Mouse (Mus musculus) layer of hippocampus, adult 2 months (tissue): ENCODE measurements around the gene Clrn3. TPM values are rescaled to one million over a fixed set of nuclear protein-coding genes. Genes with fewer than 3 reads are reported as not detected.
"Not testable (repeated sequence)": the region's sequence is repeated elsewhere in the genome, so short reads cannot be mapped to it uniquely, and the experiment has no call there.

ENCODE experiments used
- DNase-seq, 2 experiments: peaks; one replicate each; pipeline ENCODE4 v3.0.0; 2022; ENCODE audit warnings: low spot score in 2 of 2
- H3K27ac ChIP-seq: fragments of 200-600 bp; 2 replicates; pipeline ENCODE4 v1.8.1; 2022
- H3K4me3 ChIP-seq: fragments of 200-600 bp; 2 replicates; pipeline ENCODE4 v1.8.1; 2022; ENCODE audit warnings: mild to moderate bottlenecking
- CTCF ChIP-seq: fragments of 200-600 bp; conservative IDR thresholded peaks from 2 replicates; pipeline ENCODE4 v1.8.1; 2022; ENCODE audit warnings: antibody characterized with exemption, mild to moderate bottlenecking, moderate library complexity
- long read RNA-seq, 2 experiments: library from polyadenylated mRNA; stranded (forward); transcript quantifications; one replicate each; pipeline ENCODE4 v2.0.0; 2021; ENCODE audit warnings: borderline mapping rate in 2 of 2
- total RNA-seq, 2 experiments: library from RNA; stranded (reverse); gene quantifications; 2 replicates each; pipeline ENCODE4 v1.2.3; 2021

The Clrn3 gene
- total RNA-seq, result not detected
- long read RNA-seq, experiment 1, result 0 reads
- long read RNA-seq, experiment 2, result 0 reads

GRCm38 (mm10) chr7:135528515-135528914, at the start of gene Clrn3:
Clrn3 (minus strand) TSS chr7:135528654.
- H3K27ac ChIP-seq, result no peak within 1 kb of the TSS
- TF ChIP-seq CTCF, result no peak
- no peak within 1 kb of the TSS for H3K4me3 ChIP-seq
- DNase-seq, result no peak

GRCm38 (mm10) chr7:135576329-135576728, 47.9 kb upstream of the Clrn3 start:
- no peak for DNase-seq
- H3K4me3 ChIP-seq, result no peak overlapping the region
- H3K27ac ChIP-seq, result no peak overlapping the region
- TF ChIP-seq CTCF, result no peak

DNA sequence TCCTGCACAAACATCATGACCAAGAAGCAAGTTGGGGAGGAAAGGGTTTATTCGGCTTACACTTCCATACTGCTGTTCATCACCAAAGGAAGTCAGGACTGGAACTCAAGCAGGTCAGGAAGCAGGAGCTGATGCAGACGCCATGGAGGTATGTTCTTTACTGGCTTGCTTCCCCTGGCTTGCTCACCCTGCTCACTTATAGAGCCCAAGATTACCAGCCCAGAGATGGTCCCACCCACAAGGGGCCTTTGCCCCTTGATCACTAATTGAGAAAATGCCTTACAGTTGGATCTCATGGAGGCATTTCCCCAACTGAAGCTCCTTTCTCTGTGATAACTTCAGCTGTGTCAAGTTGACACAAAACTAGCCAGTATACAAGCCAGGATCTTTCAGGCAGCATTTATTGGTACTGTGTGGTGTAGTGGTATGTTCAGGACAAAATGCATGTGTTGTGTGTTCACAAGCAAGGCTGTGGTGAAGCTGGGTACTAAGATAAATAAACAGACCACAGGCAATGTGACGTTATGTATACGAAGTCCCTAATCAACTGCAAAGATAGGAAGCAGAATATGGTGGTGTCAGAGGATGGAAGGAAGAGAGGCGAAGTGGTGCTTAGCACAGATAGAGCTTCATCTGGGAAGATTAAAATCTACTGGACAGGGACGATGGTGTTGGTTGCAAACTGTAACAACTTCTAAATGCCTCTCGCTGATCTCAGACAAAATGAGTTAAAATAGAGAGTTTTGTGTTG, 47.0 kb upstream of the Clrn3 start:
- not testable (repeated sequence) for H3K27ac ChIP-seq, DNase-seq, H3K4me3 ChIP-seq

DNA sequence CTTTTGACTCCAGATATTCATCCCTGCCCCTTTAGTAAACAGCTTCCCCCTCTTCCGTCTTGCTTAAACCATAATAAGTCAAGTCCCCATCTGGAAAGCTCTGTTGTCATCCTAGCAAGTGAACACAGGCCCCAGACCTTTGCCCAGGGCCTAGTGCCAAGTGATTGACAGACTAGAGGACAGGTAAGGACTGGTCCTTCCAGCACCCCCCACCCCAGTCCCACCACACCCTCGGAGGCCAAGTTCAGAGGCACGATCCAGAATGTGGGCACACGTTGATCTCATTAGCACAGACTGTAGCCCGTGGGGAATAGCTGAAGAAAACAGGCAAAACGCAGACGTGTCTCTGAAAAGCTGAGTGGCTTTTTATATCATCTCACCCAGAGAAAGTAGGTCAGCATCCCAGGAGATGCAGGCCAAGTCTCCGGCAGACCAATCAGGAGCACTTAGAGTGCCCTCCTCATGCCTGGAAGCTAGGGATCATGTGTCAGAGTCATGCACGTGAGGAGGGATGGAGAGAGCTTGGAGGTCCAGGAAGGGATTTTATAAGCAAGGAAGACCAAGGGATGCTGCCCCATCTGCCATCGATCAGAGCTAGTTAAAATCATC, 43.6 kb upstream of the Clrn3 start:
- DNase-seq, result no peak
- Histone ChIP-seq H3K27ac (peak overlapping the region; percentile 74), H3K4me3 (no peak overlapping the region)
- TF ChIP-seq CTCF, result no peak

DNA sequence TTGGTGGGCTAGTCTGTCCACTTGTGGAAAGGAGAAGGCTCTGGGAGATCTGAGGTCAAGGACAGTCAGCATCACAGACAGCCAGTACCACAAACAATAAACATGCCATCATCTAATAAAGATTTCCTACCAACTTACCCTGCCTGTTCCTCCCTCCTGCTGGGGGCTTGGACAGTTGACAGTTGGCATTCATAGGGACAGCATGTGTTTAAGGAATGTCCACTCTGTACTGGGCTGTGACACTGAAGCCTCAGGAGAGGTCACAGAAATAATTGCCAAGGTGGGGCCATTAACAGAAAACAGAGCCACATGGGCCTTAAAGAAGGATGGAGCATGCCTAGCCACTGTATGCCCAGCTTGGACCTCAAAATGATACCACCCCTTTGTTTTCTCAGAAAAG, 42.9 kb upstream of the Clrn3 start:
- no peak for DNase-seq
- Histone ChIP-seq H3K27ac (peak overlapping the region; percentile 64), H3K4me3 (no peak overlapping the region)
- no peak for TF ChIP-seq CTCF

DNA sequence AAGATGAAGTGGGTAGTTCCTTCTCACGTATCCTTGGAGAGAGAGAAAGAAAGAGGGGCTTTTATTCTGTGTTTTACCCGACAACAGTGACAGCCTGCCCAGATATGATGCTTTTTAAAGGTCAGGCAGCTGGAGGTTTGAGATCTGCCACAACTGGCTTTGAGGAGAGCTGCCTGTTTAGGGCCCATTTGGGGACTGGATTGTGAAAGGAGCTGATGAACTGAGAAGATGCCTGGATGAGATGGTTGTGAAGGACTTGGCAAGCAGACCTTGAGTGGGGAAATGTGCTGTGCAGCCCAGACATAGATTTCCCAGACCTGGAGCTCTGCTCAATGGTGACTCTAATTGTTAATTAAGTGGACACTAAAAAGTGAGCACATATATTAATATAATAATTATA, 40.1 kb upstream of the Clrn3 start:
- H3K4me3 ChIP-seq, result no peak overlapping the region

GRCm38 (mm10) chr7:135567582-135567981, 39.1 kb upstream of the Clrn3 start:
- H3K27ac ChIP-seq, result peak overlapping the region; percentile 25; the same call in 1 of the 2 replicates
- no peak for DNase-seq
- no peak for TF ChIP-seq CTCF
- H3K4me3 ChIP-seq, result no peak overlapping the region

More for the DNA sequence above, 40.1 kb upstream of the Clrn3 start:
- TF ChIP-seq CTCF, result no peak
- DNase-seq, result no peak
- H3K27ac ChIP-seq, result peak overlapping the region; percentile 62; the same call in 1 of the 2 replicates

DNA sequence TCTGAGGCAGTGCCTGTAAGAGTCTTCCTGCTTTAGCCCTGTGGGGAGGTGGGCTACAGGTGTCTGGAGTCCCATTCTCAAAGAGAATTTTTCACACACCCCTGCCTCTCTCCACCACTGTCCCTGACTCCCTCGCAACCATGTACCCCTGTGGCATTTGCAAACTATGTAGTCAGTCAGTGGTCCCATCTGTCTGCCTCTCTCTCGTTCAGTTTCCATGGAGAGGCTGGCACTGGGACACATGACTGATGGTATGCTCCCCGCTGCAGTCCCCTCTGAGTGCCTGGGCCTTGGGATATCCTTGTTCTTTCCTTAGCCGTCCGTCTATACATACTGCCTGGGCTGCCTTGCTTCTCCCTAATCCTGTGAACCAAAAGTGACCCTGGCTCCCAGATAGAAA, 37.6 kb upstream of the Clrn3 start:
- H3K4me3 ChIP-seq, result no peak overlapping the region
- peak; percentile 70 for DNase-seq
- peak overlapping the region; percentile 71 for H3K27ac ChIP-seq
- no peak for TF ChIP-seq CTCF

GRCm38 (mm10) chr7:135564022-135564421, 35.6 kb upstream of the Clrn3 start:
- DNase-seq, result no peak
- Histone ChIP-seq H3K27ac (peak overlapping the region; percentile 85), H3K4me3 (no peak overlapping the region)
- TF ChIP-seq CTCF, result no peak

GRCm38 (mm10) chr7:135560280-135560679, 31.8 kb upstream of the Clrn3 start:
- Histone ChIP-seq H3K4me3 (no peak overlapping the region), H3K27ac (no peak overlapping the region)
- no peak for DNase-seq
- no peak for TF ChIP-seq CTCF

DNA sequence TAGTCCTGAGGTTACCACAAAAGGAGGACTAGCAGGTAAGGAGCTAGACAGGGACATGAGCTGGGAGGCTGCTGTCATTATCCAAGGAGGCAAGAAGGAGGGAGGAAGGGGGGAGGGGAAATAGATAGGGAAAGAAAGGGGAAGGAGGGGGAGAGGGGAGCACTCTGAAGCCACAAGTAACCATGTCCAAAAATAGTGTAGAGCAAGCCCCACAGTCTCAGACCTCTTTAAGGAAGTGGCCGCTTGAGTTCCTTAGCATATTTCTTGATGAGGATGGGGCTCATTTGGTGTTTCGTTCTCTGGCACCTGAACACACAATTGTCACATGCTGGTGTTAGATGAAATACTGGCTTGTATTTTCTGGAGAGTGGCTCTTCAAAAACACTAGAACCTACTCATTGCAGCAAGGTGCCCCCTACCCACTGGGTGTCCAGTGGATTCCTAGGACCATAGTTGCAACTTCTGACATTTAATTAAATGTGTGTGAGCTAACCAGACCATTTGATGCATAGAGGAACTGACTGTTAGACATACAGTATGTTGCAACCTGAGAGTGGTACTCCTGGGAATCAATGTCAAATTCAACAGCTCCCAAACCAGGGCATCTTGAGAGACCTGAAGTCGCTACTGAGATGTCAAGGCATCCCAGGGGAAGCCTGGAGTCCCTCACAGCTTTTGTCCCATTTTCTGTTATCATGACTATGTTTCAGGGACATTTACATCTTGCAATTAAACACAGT, 28.4 kb upstream of the Clrn3 start:
- no peak for TF ChIP-seq CTCF
- Histone ChIP-seq H3K27ac (no peak overlapping the region), H3K4me3 (no peak overlapping the region)
- DNase-seq, result no peak

- no peak for DNase-seq
- Histone ChIP-seq H3K27ac (no peak overlapping the region), H3K4me3 (no peak overlapping the region)
- no peak for TF ChIP-seq CTCF
These were observed 25.1 kb upstream of the Clrn3 start for GRCm38 (mm10) chr7:135553550-135553949.

DNA sequence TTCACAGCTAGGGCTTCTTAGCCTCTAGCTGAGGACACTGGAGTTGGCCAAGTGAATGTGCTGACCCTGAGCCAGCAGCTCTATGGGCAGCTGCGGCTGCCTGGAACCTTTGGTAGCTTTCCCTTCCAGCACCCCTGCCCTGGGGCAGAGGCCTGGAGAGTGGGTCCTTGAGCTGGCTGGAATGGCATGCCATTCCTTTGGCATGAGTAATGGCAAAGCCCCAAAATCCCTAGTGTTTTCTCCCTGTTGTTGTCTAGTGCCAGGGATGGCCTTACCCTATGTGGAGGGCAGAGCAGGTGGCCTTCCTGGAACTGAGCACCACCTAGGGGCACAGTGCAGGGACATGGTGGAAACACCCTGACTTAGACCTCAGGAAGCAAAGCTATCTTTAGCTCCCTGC, 23.1 kb upstream of the Clrn3 start:
- no peak for DNase-seq
- Histone ChIP-seq H3K27ac (no peak overlapping the region), H3K4me3 (no peak overlapping the region)
- no peak for TF ChIP-seq CTCF

GRCm38 (mm10) chr7:135548434-135548833, 20.0 kb upstream of the Clrn3 start:
- no peak overlapping the region for H3K27ac ChIP-seq
- no peak overlapping the region for H3K4me3 ChIP-seq
- TF ChIP-seq CTCF, result no peak; the same call in 1 of the 2 replicates
- no peak for DNase-seq
